Mouse (Mus musculus): ENCODE measurements around the gene Nxpe3.

The Nxpe3 gene

DNA sequence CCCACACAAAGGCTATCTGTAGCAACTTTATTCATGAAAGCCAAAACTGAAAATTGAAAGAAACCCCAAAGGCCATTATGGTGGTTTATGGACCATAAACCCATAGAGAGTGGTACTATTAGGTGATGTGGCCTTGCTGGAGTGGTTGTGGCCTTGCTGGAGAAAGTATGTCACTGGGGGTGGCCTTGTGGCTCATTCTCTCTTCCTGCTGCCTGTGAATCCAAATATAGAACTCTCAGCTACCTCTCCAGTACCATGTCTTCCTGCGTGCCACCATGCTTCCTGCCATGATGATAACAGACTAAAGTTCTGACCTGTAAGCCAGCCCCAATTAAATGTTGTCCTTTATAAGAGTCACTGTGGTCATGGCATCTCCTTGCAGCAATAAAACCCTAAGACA is 90.3 kb downstream of the Nxpe3 start:
- no peak for DNase-seq

DNA sequence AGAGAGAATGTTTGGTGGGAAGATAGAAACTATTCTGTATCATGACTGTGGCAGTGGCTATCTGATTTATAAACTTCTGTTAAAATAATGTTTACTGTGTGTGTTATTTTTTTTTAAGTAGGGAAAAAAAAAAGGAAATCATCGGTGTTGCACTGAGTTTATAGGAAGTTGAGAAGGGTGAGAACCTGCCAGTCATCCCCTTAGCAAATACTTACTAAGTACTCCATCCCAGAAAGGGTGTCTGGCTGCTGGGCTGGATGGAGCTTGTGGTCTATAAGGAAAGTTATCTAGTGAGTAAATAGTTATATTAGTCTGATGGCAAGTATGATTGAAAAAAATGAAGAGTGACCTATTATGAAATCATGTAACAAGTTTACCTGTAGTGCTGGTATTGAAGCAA is 93.5 kb downstream of the Nxpe3 start:
- DNase-seq, result no peak

DNA sequence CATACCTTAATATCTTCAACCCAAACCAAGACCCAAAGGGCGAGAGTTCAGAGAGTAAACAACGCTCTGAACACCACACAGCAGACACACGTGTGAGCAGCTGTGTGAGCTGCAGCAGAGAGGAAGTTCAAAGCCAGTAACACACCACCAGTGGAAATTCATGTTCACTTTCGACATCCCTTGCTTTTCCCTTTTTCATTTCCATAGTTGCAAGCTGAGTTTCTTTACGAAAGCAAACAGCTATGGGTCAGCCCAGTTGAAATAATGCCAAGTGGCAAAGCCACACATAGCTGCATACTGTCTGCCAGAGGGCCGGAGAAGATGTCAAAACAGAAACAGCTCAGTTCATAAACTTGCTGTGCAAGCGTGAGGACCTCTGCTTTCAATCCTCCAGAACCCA is 96.2 kb downstream of the Nxpe3 start:
- DNase-seq, result no peak

- DNase-seq, result no peak
These were observed 104.8 kb downstream of the Nxpe3 start for GRCm38 (mm10) chr16:55790326-55790725.
